Mouse (Mus musculus): ENCODE measurements at regions not wholly inside any gene's neighbourhood (a gene's known extent, or its start where the extent isn't known, plus 50 kb on each side); places are given as distances from the start of the nearest gene placed in this dataset.

- ATAC-seq (ENCODE audit: low FRiP score) (no peak), DNase-seq (ENCODE audit: low spot score) (no peak)
- no peak overlapping the region for H3K4me3 ChIP-seq (replicated peaks; ENCODE audit: low read length)
- H3K27ac ChIP-seq: no peak overlapping the region
- WGBS: 82% methylated on average over 7 of the region's 7 CpGs
- no peaks in the 10 kb centered on the region for H3K9me3 ChIP-seq (ENCODE audit: control insufficient read depth, low read length)
- no peaks in the 10 kb centered on the region; the same call in 1 of the 2 replicates for H3K4me1 ChIP-seq (replicated peaks; ENCODE audit: control insufficient read depth, insufficient read depth, low read length)
- no peaks in the 10 kb centered on the region for H3K36me3 ChIP-seq (replicated peaks; ENCODE audit: control insufficient read depth, insufficient read depth)
- H3K4me2 ChIP-seq (replicated peaks): no peak overlapping the region
- no peaks in the 10 kb centered on the region for H3K27me3 ChIP-seq (ENCODE audit: control insufficient read depth, insufficient read depth, low read length)
- H3K9ac ChIP-seq: no peak overlapping the region
Observed at GRCm38 (mm10) chr4:9057113-9057512, 818.3 kb upstream of the Car8 start.

GRCm38 (mm10) chr4:9055876-9056275 lies 817.0 kb upstream of the Car8 start:
- DNase-seq (ENCODE audit: low spot score) (no peak), ATAC-seq (ENCODE audit: low FRiP score) (no peak)
- no peak overlapping the region for H3K9ac ChIP-seq
- H3K27me3 ChIP-seq (ENCODE audit: control insufficient read depth, insufficient read depth, low read length): no peaks in the 10 kb centered on the region
- no peaks in the 10 kb centered on the region; the same call in 1 of the 2 replicates for H3K4me1 ChIP-seq (replicated peaks; ENCODE audit: control insufficient read depth, insufficient read depth, low read length)
- no peak overlapping the region for H3K4me2 ChIP-seq (replicated peaks)
- H3K36me3 ChIP-seq (replicated peaks; ENCODE audit: control insufficient read depth, insufficient read depth): no peaks in the 10 kb centered on the region
- no peaks in the 10 kb centered on the region for H3K9me3 ChIP-seq (ENCODE audit: control insufficient read depth, low read length)
- H3K4me3 ChIP-seq (replicated peaks; ENCODE audit: low read length): no peak overlapping the region
- H3K27ac ChIP-seq: no peak overlapping the region
- 69% methylated on average over 4 of the region's 4 CpGs for WGBS

- DNase-seq (ENCODE audit: low spot score): no peak
- 0 out of 2 replicates have a peak, but pooled peaks have one; percentile 34 for ATAC-seq (ENCODE audit: low FRiP score)
Observed at GRCm38 (mm10) chr4:9055266-9055820, 816.5 kb upstream of the Car8 start.

GRCm38 (mm10) chr4:9048817-9049216 lies 810.0 kb upstream of the Car8 start:
- Histone ChIP-seq H3K27ac (no peak overlapping the region), H3K9ac (no peak overlapping the region), H3K36me3 (replicated peaks; ENCODE audit: control insufficient read depth, insufficient read depth) (no peaks in the 10 kb centered on the region), H3K4me2 (replicated peaks) (no peak overlapping the region), H3K4me1 (replicated peaks; ENCODE audit: control insufficient read depth, insufficient read depth, low read length) (no peaks in the 10 kb centered on the region), H3K27me3 (ENCODE audit: control insufficient read depth, insufficient read depth, low read length) (no peaks in the 10 kb centered on the region), H3K9me3 (ENCODE audit: control insufficient read depth, low read length) (no peaks in the 10 kb centered on the region), H3K4me3 (replicated peaks; ENCODE audit: low read length) (no peak overlapping the region)
- ATAC-seq (ENCODE audit: low FRiP score) (no peak), DNase-seq (ENCODE audit: low spot score) (no peak)
- 96% methylated on average over 1 of the region's 1 CpGs for WGBS

More at GRCm38 (mm10) chr4:9055266-9055820, 816.5 kb upstream of the Car8 start:
- no peak overlapping the region for H3K4me3 ChIP-seq (replicated peaks; ENCODE audit: low read length)
- no peak overlapping the region for H3K9ac ChIP-seq
- no peaks in the 10 kb centered on the region for H3K9me3 ChIP-seq (ENCODE audit: control insufficient read depth, low read length)
- no peaks in the 10 kb centered on the region for H3K27me3 ChIP-seq (ENCODE audit: control insufficient read depth, insufficient read depth, low read length)
- no peak overlapping the region for H3K27ac ChIP-seq
- no peaks in the 10 kb centered on the region for H3K36me3 ChIP-seq (replicated peaks; ENCODE audit: control insufficient read depth, insufficient read depth)
- 58% methylated on average over 9 of the region's 9 CpGs for WGBS
- no peaks in the 10 kb centered on the region; the same call in 1 of the 2 replicates for H3K4me1 ChIP-seq (replicated peaks; ENCODE audit: control insufficient read depth, insufficient read depth, low read length)
- no peak overlapping the region for H3K4me2 ChIP-seq (replicated peaks)

- no peaks in the 10 kb centered on the region for H3K36me3 ChIP-seq (replicated peaks; ENCODE audit: control insufficient read depth, insufficient read depth)
- no peak for DNase-seq (ENCODE audit: low spot score)
- no peak overlapping the region for H3K27ac ChIP-seq
- no peaks in the 10 kb centered on the region for H3K4me1 ChIP-seq (replicated peaks; ENCODE audit: control insufficient read depth, insufficient read depth, low read length)
- WGBS: 65% methylated on average over 4 of the region's 4 CpGs
- H3K4me3 ChIP-seq (replicated peaks; ENCODE audit: low read length): no peak overlapping the region
- no peaks in the 10 kb centered on the region for H3K27me3 ChIP-seq (ENCODE audit: control insufficient read depth, insufficient read depth, low read length)
- no peak overlapping the region for H3K9ac ChIP-seq
- no peak for ATAC-seq (ENCODE audit: low FRiP score)
- H3K4me2 ChIP-seq (replicated peaks): no peak overlapping the region
- no peaks in the 10 kb centered on the region for H3K9me3 ChIP-seq (ENCODE audit: control insufficient read depth, low read length)
Observed at GRCm38 (mm10) chr4:9047151-9047550, 808.3 kb upstream of the Car8 start.

GRCm38 (mm10) chr4:9046436-9046835 lies 807.6 kb upstream of the Car8 start:
- no peak for ATAC-seq (ENCODE audit: low FRiP score)

GRCm38 (mm10) chr4:9046030-9046429 lies 807.2 kb upstream of the Car8 start:
- no peak overlapping the region for H3K4me2 ChIP-seq (replicated peaks)
- no peaks in the 10 kb centered on the region for H3K4me1 ChIP-seq (replicated peaks; ENCODE audit: control insufficient read depth, insufficient read depth, low read length)
- WGBS: 83% methylated on average over 4 of the region's 4 CpGs

More at GRCm38 (mm10) chr4:9046436-9046835, 807.6 kb upstream of the Car8 start:
- H3K4me1 ChIP-seq (replicated peaks; ENCODE audit: control insufficient read depth, insufficient read depth, low read length): no peaks in the 10 kb centered on the region
- no peak for DNase-seq (ENCODE audit: low spot score)
- H3K27ac ChIP-seq: no peak overlapping the region
- H3K36me3 ChIP-seq (replicated peaks; ENCODE audit: control insufficient read depth, insufficient read depth): no peaks in the 10 kb centered on the region
- H3K27me3 ChIP-seq (ENCODE audit: control insufficient read depth, insufficient read depth, low read length): no peaks in the 10 kb centered on the region
- 81% methylated on average over 14 of the region's 14 CpGs for WGBS
- H3K9me3 ChIP-seq (ENCODE audit: control insufficient read depth, low read length): no peaks in the 10 kb centered on the region
- H3K9ac ChIP-seq: no peak overlapping the region
- no peak overlapping the region for H3K4me2 ChIP-seq (replicated peaks)
- no peak overlapping the region for H3K4me3 ChIP-seq (replicated peaks; ENCODE audit: low read length)

GRCm38 (mm10) chr4:9036005-9036404 lies 797.2 kb upstream of the Car8 start:
- Histone ChIP-seq H3K27ac (no peak overlapping the region), H3K4me2 (replicated peaks) (no peak overlapping the region), H3K27me3 (ENCODE audit: control insufficient read depth, insufficient read depth, low read length) (no peaks in the 10 kb centered on the region), H3K4me3 (replicated peaks; ENCODE audit: low read length) (no peak overlapping the region), H3K9ac (no peak overlapping the region), H3K4me1 (replicated peaks; ENCODE audit: control insufficient read depth, insufficient read depth, low read length) (0 out of 2 replicates have a peak, but pooled peaks cover 4% of the 10 kb centered on the region), H3K9me3 (ENCODE audit: control insufficient read depth, low read length) (no peaks in the 10 kb centered on the region), H3K36me3 (replicated peaks; ENCODE audit: control insufficient read depth, insufficient read depth) (no peaks in the 10 kb centered on the region)
- ATAC-seq (ENCODE audit: low FRiP score) (no peak), DNase-seq (ENCODE audit: low spot score) (no peak)
- 91% methylated on average over 4 of the region's 4 CpGs for WGBS

More at GRCm38 (mm10) chr4:9046030-9046429, 807.2 kb upstream of the Car8 start:
- Histone ChIP-seq H3K36me3 (replicated peaks; ENCODE audit: control insufficient read depth, insufficient read depth) (no peaks in the 10 kb centered on the region), H3K27ac (no peak overlapping the region), H3K4me3 (replicated peaks; ENCODE audit: low read length) (no peak overlapping the region), H3K9me3 (ENCODE audit: control insufficient read depth, low read length) (no peaks in the 10 kb centered on the region), H3K9ac (no peak overlapping the region), H3K27me3 (ENCODE audit: control insufficient read depth, insufficient read depth, low read length) (no peaks in the 10 kb centered on the region)
- ATAC-seq (ENCODE audit: low FRiP score) (no peak), DNase-seq (ENCODE audit: low spot score) (no peak)

- ATAC-seq (ENCODE audit: low FRiP score) (no peak), DNase-seq (ENCODE audit: low spot score) (no peak)
- H3K9ac ChIP-seq: no peak overlapping the region
- WGBS: 81% methylated on average over 4 of the region's 4 CpGs
- no peak overlapping the region for H3K4me3 ChIP-seq (replicated peaks; ENCODE audit: low read length)
- H3K4me1 ChIP-seq (replicated peaks; ENCODE audit: control insufficient read depth, insufficient read depth, low read length): 0 out of 2 replicates have a peak, but pooled peaks cover 4% of the 10 kb centered on the region
- H3K9me3 ChIP-seq (ENCODE audit: control insufficient read depth, low read length): no peaks in the 10 kb centered on the region
- H3K36me3 ChIP-seq (replicated peaks; ENCODE audit: control insufficient read depth, insufficient read depth): no peaks in the 10 kb centered on the region
- no peak overlapping the region for H3K27ac ChIP-seq
- no peaks in the 10 kb centered on the region for H3K27me3 ChIP-seq (ENCODE audit: control insufficient read depth, insufficient read depth, low read length)
- no peak overlapping the region for H3K4me2 ChIP-seq (replicated peaks)
Observed at GRCm38 (mm10) chr4:9035350-9035749, 796.5 kb upstream of the Car8 start.

- Histone ChIP-seq H3K9ac (no peak overlapping the region), H3K36me3 (replicated peaks; ENCODE audit: control insufficient read depth, insufficient read depth) (no peaks in the 10 kb centered on the region), H3K27ac (no peak overlapping the region), H3K4me2 (replicated peaks) (no peak overlapping the region), H3K27me3 (ENCODE audit: control insufficient read depth, insufficient read depth, low read length) (no peaks in the 10 kb centered on the region), H3K9me3 (ENCODE audit: control insufficient read depth, low read length) (no peaks in the 10 kb centered on the region), H3K4me3 (replicated peaks; ENCODE audit: low read length) (no peak overlapping the region), H3K4me1 (replicated peaks; ENCODE audit: control insufficient read depth, insufficient read depth, low read length) (0 out of 2 replicates have a peak, but pooled peaks cover 4% of the 10 kb centered on the region)
- no peak for ATAC-seq (ENCODE audit: low FRiP score)
- WGBS: 61% methylated on average over 4 of the region's 4 CpGs
- DNase-seq (ENCODE audit: low spot score): no peak
Observed at GRCm38 (mm10) chr4:9034280-9034679, 795.4 kb upstream of the Car8 start.

All from hindbrain, embryonic 14.5 days (tissue).